Mouse (Mus musculus) mouse embryonic stem cell (cell line): ENCODE data around the gene Myo5c.

Experiments
- in situ Hi-C, 2 experiments: fragments of 300-500 bp; cut with MboI; formaldehyde crosslinking; loops; 1 replicate in 1 of 2; 3 replicates in 1 of 2; pipeline ENCODE4 v1.14.3; 2019 to 2020; ENCODE audit warnings: low sequenced_read_pairs in 2 of 2, low pct_unique_long_range_greater_than_20kb in 1 of 2, mixed read lengths in 1 of 2; ENCODE audit not compliant: unreplicated experiment in 1 of 2

The Myo5c gene

DNA sequence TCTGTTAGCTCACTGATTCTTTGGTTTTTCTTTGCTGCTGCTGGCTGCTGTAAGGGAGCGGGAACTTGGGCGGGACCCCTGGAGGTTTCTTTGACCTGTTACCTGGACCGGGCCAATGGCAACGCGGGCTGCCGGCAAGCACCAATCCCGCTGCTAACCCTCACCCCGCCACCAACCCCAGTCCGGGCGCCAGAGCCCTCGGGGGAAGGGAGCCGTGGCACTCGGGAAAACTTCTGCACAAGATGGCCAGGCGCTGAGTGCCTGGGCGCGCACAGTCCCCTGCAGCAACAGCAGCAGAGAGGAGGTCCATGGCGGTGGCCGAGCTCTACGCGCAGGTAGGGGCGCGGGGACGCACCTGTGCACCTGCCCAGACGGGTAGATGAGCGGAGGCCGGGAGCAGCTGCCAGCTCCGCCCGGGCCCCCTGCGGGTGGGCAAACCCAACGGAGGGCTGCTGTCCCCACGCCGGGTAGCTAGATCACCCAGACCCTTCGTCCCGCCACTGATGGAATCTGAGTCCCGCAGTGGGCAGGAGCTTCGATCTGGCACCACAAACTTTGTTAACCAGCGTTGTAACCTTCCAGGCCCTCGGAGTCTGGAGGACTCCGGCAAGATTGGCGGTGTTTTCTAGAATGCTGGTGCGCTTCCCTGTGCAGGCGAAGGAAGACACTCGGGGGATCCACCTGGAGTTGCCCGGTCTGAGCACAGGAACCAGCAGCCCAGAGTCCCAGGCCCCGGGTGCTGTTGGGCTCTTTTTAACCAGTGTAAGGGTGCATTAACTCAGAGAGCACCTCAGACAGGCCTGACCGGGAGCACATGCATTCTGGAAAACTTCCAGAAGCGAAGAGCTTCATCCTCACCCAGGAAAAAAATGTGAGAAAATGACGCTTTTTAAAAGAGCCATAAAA, at the start of gene Myo5c:
Myo5c (plus strand) TSS at position 180 of the 906 bp plus-strand sequence.
- in situ Hi-C loops = no loop called here

DNA sequence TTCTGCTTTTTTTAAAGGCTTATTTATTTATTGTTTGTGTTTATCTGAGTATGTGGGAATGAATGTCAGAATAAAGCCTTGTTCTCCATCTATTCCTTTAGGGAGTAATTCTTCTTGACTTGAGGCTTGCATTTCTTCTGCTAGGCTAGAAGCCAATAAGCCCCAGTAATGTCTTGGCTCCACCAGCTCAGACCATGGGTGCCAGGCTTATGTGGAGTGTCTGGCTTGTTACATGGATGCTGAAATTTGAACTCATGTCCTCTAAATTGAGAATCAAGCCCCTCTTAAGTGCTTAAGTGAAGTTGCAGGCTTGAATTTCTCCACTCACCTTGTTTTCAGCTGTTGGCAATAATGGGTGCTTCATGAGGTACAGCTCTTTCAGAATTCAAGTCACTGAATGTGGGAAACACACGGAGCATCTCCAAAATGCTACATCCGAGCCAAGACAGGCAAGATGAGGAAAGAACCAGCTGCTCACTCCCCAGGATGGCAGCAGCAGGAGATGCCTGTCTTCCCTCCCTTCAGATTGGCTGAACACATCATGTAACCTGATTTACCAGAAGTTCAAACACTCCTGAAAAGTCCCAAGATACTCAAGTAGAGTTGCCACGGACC, 44.1 kb upstream of the Myo5c start:
- in situ Hi-C loops = no loop called here

DNA sequence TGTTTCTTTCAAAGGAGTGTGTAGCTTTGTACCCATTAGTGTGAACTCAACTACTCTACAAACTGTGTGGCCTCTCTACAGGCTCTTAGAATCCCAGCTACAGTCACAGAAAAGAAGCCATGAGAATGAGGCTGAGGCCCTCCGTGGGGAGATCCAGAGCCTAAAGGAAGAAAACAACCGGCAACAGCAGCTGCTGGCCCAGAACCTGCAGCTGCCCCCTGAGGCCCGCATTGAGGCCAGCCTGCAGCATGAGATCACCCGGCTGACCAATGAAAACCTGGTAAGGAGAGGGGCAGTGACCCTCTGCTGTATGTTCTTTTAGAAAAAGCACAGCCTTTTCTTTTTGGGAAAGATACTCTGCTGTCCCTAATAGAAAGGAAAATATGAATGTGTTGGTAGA, 38.0 kb upstream of the Myo5c start:
- in situ Hi-C loops = no loop called here

DNA sequence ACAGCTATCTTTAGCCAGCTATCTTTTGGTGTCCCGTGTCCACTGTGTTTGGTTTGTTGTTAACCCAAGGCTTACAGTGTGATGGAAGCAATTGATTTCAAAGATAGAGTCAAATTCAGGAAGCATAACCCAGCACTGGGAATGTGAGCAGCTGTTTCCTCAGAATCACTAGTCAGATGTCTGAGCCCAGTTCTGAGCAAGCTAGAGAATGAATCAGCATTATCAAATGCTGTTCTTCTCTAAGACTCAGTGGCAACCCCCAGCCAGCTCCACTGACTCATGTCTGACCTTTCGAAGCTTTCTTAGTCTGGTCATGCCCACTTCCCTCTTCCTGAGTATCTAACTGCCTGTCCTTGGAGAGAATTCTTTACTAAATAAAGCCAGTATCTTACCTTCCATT, 35.5 kb upstream of the Myo5c start:
- in situ Hi-C loops = no loop called here

DNA sequence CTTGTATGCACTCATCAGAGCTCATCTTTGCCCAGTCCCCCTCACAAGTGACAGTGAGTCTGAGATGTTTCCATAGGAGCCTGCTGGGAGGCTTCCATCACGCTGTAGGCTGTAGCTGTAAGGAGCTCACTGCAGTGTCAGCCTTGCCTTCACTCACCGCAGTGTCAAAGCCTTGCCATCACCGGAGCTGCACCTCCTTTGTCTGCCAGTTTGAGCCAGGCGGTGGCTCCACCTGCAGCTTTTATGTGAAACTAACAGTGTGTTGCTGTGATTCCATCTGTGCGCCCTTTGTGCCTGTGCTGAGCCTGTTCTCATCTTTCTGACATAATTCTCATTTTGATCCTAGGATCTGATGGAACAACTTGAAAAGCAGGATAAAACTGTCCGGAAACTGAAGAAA, 34.5 kb upstream of the Myo5c start:
- in situ Hi-C loops = no loop called here

DNA sequence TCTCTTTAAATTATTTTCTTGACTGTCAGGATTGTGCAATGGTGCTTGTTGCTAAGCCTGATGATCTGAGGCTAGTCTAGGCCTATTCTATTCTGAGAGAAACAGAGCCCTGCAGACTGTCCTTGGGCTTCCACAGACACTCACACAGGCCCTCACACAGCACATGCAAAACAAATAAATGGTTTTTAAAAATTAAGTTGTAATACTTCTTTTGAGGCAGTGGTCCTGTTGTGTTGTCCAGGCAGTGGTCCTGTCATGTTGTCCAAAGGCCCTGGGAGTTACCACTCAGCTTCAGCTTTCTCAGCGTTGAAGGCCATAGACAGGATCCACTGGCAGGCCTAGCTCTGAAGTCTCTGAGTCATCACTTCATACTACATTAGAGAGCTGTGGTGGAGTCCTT, 30.3 kb upstream of the Myo5c start:
- in situ Hi-C loops = no loop called here

DNA sequence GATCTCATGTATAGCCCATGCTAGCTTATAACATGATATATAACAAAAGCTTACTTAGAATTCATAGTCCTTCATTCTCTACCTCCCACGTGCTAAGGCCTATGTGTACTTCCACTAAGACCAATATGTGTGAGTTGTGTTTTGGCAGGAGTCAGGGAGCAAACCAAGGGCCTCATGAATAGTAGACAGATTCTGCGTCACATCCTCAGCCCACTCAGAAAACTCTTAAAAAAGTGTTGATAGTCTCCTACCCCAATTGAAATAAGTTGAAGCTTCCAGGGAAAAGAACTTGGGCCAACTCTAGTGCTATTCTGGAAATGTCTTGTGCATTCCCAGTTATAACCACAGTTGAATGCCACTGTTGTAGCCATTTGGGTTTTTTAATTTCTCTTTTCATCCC, 29.8 kb upstream of the Myo5c start:
- in situ Hi-C loops = no loop called here

DNA sequence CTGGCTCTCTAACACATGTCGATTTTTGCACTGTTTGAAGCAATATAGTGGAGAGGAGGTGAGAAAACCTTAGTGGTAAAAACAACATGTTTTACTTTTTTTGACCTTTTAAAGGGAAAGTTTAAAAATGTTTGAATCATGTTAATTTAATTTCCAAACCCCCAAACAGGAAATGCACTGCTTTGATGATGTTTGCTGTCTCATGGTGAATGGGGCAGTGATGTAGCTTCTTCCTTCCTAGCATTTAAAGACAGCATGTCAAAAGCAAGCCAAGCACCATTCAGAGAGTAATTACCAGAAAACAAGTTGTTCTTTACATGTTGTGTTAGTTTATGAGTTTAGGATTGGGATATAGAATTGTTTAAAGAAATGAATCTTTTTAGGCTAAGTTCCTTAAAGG, 22.6 kb upstream of the Myo5c start:
- in situ Hi-C loops = no loop called here

DNA sequence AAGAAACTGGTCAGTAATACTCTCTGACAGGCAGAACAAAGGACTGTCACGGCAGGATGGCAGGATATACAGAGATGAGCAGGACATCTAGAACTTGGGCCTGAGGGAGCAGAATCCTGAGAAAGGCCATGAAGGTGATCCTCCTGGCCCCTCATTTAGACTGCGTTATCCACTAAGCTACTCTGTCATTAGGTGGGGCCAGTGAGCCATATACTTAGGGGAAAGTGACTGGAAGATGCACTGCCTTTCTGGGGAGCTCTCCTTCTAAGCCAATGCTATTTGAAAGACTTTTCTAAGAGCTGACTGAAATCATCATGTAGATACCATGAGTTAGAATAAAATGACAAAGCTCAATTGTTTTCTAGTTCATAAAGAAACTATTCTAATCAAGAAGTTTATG, 21.6 kb upstream of the Myo5c start:
- in situ Hi-C loops = no loop called here

DNA sequence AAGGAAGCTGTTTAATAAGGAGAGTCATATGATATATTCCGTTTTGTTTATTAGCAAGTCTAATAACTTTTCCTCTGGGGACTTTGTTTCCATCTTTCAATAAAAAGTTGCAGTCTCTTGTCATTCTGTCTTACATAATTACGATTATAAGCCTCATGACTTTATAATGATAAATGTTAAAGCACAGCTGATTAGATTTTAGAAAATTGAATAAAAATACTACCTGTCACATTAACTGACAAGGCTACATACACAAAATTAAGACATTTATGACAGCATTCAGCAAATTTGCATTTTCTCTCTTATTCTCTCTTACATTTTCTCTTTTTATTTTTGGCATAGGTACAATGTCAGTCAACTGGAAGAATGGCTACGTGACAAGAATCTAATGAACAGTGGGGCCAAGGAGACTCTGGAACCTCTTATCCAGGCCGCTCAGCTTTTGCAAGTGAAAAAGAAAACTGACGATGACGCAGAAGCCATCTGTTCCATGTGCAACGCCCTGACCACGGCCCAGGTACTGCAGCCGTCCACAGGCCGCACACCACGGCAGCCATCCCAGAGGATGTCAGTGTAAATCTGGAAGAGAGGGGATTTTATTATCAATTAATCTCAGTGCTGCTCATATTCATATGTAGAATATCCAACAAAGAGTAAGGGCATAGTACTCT, 16.9 kb upstream of the Myo5c start:
- in situ Hi-C loops = no loop called here

DNA sequence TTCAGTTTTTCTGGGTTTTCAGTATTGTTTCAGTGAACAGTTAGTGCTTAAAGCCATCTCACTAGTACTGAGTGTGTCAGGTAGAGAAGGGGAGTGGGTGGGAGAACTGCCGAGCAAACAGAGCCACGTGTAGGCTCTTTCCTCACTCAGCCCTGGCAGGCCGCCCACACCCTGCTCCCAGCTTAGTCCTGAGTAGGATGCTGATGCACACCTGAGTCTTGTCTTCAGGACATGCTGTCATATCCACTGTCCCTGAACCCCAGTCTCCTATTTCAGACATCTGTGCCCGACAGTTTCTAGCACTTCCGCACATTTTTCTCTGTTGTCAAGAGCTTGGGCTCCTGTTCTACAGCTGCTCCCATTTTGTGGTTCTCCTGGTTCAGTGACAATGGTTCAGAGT, 11.9 kb upstream of the Myo5c start:
- in situ Hi-C loops = no loop called here

DNA sequence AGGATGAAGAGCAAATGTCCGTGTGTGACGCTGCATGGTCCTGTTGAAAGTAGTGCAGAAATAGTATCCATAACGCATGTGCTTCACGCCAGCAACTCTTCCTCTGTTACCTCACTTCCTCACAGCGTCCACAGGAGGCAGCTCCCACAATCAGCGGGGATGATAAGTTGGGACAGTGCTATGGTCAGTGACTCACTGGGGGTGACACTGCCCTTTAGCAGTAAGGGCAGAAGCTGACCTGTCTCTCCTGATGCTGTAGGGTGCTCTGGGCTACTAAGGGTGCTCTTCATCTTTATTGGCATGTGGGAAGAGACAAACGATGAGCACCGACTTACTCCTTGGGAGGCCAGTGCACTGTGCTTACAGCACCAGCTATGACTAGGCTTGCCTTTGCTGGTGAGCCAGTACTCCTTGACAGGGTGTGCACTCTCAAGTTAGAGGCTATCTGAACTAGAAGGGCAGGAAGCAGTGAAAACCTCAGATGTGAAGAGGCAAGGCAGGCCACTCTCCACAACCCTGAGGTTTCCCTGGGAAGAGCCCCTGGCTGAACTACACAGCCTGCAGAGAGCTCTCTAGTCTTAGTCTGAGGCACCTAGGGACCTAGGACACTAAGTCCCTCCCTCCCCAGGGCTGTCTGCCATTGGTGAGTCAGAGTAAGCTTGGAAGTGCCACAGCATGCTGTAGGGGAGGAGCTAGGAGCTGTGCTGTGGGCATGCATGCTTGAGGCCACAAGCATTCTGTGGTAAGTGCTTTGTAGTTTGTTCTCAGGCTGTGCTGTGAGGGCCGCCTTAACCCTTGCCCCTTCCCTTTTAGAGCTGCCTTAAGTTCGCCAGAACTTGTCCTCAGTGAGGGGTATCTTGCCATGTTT, 10.2 kb upstream of the Myo5c start:
- in situ Hi-C loops = no loop called here

DNA sequence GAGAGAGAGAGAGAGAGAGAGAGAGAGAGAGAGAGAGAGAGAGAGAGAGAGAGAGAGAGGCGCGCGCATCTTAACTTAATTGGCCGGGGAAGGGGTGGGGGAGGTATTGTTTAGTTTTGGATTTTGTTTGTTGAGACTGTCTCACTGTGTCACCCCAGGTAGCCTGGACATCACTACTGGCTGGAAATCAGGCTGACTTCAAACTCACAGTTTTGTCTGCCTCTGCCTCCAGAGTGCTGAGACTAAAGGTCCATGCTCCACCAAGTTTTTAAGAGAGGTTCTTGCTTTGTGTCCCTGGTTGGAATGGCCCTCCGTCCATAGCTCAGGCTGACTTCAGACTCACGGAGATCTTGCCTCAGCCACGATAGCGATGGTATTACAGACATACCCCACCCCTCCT, 1.0 kb downstream of the Myo5c start:
- in situ Hi-C loops = no loop called here

DNA sequence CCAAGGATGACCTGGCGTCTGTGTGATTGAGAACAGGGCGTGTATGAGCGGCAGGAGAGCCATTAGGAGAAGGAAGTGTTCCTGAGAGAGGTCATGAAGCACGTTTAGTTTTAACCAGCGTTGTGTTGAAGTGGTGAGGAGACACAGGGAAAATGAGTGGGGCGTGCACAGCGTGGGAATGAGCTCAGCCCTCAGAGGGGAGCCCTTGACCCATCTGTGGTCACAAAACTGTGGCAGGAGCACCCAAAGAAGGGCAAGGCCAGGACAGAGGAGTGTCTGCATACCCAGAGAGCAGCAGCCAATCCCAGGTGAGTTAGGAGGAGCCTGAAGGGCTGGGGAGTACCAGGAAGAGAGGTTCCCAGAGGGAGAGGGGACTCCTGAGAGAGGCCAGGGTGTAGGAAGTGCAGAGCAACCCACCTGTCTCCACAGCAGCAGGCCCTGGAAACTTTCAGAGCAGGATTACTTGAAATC, 2.5 kb downstream of the Myo5c start:
- in situ Hi-C loops = no loop called here

DNA sequence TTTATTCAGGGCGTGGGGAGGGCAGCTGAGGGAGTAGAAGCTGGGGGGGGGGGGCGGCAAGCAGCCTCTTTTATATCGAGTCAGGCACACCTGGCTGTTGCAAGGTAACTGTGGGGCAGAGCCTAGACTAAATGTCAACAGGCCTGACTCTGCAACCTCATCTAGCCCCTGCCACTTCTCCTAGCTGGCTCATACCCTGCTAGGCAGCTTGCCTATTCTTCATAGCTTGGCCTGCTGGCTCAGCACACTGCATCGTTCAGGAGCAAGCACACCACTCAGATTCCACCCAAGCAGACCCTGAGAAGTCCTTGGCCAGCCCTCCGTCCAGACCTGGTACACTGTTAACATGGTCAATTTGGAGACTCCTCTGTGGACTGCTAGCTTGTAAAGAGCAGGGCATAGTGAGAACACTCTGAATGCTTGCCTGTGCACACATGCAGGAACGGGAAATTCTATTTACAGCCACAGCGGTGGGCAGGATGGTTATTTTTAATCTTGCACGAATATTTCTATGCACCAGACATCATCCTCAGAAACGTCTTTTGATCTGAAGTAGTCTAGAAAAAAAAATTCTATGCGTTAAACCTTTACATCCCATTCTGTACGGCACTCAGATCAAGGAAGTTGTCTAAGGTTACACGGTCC, 3.3 kb downstream of the Myo5c start:
- in situ Hi-C loops = no loop called here

DNA sequence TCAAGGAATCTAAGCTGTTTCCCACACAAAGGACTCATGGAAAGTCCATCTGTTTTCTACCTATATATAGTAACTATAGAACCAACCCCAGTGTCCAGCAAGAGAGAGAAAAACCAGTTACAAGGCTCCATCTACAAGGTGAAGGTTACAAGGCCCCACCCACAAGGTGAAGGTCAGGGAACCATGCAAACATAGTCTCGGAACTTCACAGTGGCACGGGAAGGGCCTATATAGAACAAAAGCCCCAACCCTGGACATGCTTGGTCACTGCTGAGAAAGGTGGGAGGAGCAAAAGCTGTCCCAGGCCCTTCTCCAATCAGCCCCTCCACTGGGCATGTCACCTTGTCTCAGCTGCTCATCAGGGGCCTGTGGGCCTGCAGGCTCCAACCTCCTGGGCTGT, 3.9 kb downstream of the Myo5c start:
- in situ Hi-C loops = no loop called here

DNA sequence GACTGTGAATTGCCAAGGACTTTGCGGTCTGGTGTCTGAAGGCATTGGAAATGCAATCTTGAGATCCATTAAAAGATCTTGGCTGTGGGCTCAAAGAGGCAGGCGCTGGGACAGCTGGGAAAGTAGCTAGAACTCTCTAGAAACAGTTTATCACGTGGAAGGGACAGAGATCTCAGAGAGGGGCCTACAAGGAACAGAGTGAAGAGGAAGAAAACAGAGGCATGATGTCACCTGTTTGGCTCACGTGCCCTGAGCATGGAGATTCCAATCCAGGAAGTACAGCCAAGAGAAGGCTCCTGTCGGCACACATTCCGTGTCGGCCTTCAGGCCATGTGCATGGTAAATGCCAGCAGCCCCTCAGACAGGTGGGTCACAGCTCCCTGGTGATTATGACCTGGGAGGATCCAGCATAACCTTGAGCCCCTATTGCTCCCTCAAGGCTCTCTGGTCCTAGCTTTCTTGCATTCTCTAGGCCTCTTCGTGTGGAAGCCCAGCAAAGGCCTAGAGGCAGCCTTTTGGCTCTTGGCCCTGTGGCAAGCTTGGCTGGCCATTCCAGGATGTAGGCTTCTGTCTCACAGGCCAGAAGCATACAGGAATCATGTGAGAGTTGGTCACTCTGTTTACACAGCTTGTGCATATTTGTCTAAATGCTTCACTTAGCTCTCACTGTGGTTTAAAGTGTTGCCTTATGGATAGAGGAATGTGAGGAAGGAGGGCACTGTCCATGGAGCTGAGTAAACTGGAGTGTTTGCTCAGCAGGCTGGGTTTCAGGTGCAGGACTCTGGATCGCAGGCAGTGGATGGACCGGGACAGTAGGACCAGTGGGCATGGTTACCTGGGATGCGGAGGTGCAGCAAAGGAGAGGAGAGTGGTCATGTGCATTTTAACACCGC, 4.8 kb downstream of the Myo5c start:
- in situ Hi-C loops = no loop called here
